Mouse (Mus musculus): ENCODE results near the gene Mei4. TPM values are rescaled to one million over a fixed set of nuclear protein-coding genes. Genes with fewer than 3 reads are reported as not detected.

Gene Mei4
- polyA plus RNA-seq, 1 experiment from 2014 or later, result 0.16 TPM

- Histone ChIP-seq H3K4me3 (ENCODE audit: control insufficient read depth in 1 of 2, insufficient read depth in 1 of 2, low read depth in 1 of 2, low read length in 2 of 2) (no peak overlapping the region), H3K27me3 (ENCODE audit: control insufficient read depth, insufficient read depth, low read length) (no peaks in the 10 kb centered on the region), H3K9ac (ENCODE audit: low read length) (no peak overlapping the region), H3K4me1 (ENCODE audit: control insufficient read depth in 2 of 2, insufficient read depth in 2 of 2, low read length in 2 of 2) (no peaks in the 10 kb centered on the region), H3K36me3 (ENCODE audit: control insufficient read depth, insufficient read depth, low read length) (no peaks in the 10 kb centered on the region), H3K27ac (replicated peaks in 1 of 2; ENCODE audit: control insufficient read depth in 1 of 2, insufficient read depth in 1 of 2, low read depth in 2 of 2, low read length in 2 of 2) (no peak overlapping the region), H3K9me3 (ENCODE audit: control insufficient read depth, low read length) (no peaks in the 10 kb centered on the region), H3K4me2 (ENCODE audit: low read length) (no peak overlapping the region)
- no peak for ATAC-seq (ENCODE audit: insufficient number of reproducible peaks, insufficient read depth, low FRiP score, low read depth)
- 83% methylated on average over 1 of the region's 1 CpGs for WGBS
These were observed 58.0 kb downstream of the Mei4 start for GRCm38 (mm10) chr9:81921456-81921855.

- Histone ChIP-seq H3K9me3 (ENCODE audit: control insufficient read depth, low read length) (no peaks in the 10 kb centered on the region), H3K4me1 (ENCODE audit: control insufficient read depth in 2 of 2, insufficient read depth in 2 of 2, low read length in 2 of 2) (no peaks in the 10 kb centered on the region), H3K4me2 (ENCODE audit: low read length) (no peak overlapping the region), H3K9ac (ENCODE audit: low read length) (no peak overlapping the region), H3K27ac (replicated peaks in 1 of 2; ENCODE audit: control insufficient read depth in 1 of 2, insufficient read depth in 1 of 2, low read depth in 2 of 2, low read length in 2 of 2) (no peak overlapping the region), H3K27me3 (ENCODE audit: control insufficient read depth, insufficient read depth, low read length) (no peaks in the 10 kb centered on the region), H3K36me3 (ENCODE audit: control insufficient read depth, insufficient read depth, low read length) (no peaks in the 10 kb centered on the region), H3K4me3 (ENCODE audit: control insufficient read depth in 1 of 2, insufficient read depth in 1 of 2, low read depth in 1 of 2, low read length in 2 of 2) (no peak overlapping the region)
- ATAC-seq (ENCODE audit: insufficient number of reproducible peaks, insufficient read depth, low FRiP score, low read depth), result no peak
These were observed 61.3 kb downstream of the Mei4 start for GRCm38 (mm10) chr9:81924744-81925143.

GRCm38 (mm10) chr9:81940533-81940932 lies 77.1 kb downstream of the Mei4 start:
- no peak overlapping the region for H3K27ac ChIP-seq (replicated peaks in 1 of 2; ENCODE audit: control insufficient read depth in 1 of 2, insufficient read depth in 1 of 2, low read depth in 2 of 2, low read length in 2 of 2)
- H3K9me3 ChIP-seq (ENCODE audit: control insufficient read depth, low read length), result no peaks in the 10 kb centered on the region
- no peak for ATAC-seq (ENCODE audit: insufficient number of reproducible peaks, insufficient read depth, low FRiP score, low read depth)
- H3K27me3 ChIP-seq (ENCODE audit: control insufficient read depth, insufficient read depth, low read length), result no peaks in the 10 kb centered on the region
- no peak overlapping the region for H3K4me2 ChIP-seq (ENCODE audit: low read length)
- H3K9ac ChIP-seq (ENCODE audit: low read length), result no peak overlapping the region
- no peaks in the 10 kb centered on the region for H3K36me3 ChIP-seq (ENCODE audit: control insufficient read depth, insufficient read depth, low read length)
- H3K4me3 ChIP-seq (ENCODE audit: control insufficient read depth in 1 of 2, insufficient read depth in 1 of 2, low read depth in 1 of 2, low read length in 2 of 2), result no peak overlapping the region
- WGBS, result 67% methylated on average over 4 of the region's 4 CpGs
- H3K4me1 ChIP-seq (ENCODE audit: control insufficient read depth in 2 of 2, insufficient read depth in 2 of 2, low read length in 2 of 2), result no peaks in the 10 kb centered on the region

- no peaks in the 10 kb centered on the region for H3K27me3 ChIP-seq (ENCODE audit: control insufficient read depth, insufficient read depth, low read length)
- no peaks in the 10 kb centered on the region for H3K9me3 ChIP-seq (ENCODE audit: control insufficient read depth, low read length)
- no peak for ATAC-seq (ENCODE audit: insufficient number of reproducible peaks, insufficient read depth, low FRiP score, low read depth)
- H3K9ac ChIP-seq (ENCODE audit: low read length), result no peak overlapping the region
- H3K4me3 ChIP-seq (ENCODE audit: control insufficient read depth in 1 of 2, insufficient read depth in 1 of 2, low read depth in 1 of 2, low read length in 2 of 2), result no peak overlapping the region
- H3K4me2 ChIP-seq (ENCODE audit: low read length), result no peak overlapping the region
- H3K36me3 ChIP-seq (ENCODE audit: control insufficient read depth, insufficient read depth, low read length), result no peaks in the 10 kb centered on the region
- 75% methylated on average over 6 of the region's 6 CpGs for WGBS
- no peaks in the 10 kb centered on the region for H3K4me1 ChIP-seq (ENCODE audit: control insufficient read depth in 2 of 2, insufficient read depth in 2 of 2, low read length in 2 of 2)
- H3K27ac ChIP-seq (replicated peaks in 1 of 2; ENCODE audit: control insufficient read depth in 1 of 2, insufficient read depth in 1 of 2, low read depth in 2 of 2, low read length in 2 of 2), result no peak overlapping the region
These were observed 82.2 kb downstream of the Mei4 start for GRCm38 (mm10) chr9:81945624-81946023.

- ATAC-seq (ENCODE audit: insufficient number of reproducible peaks, insufficient read depth, low FRiP score, low read depth), result no peak
- no peaks in the 10 kb centered on the region for H3K9me3 ChIP-seq (ENCODE audit: control insufficient read depth, low read length)
- no peaks in the 10 kb centered on the region for H3K27me3 ChIP-seq (ENCODE audit: control insufficient read depth, insufficient read depth, low read length)
- WGBS, result 60% methylated on average over 3 of the region's 3 CpGs
- no peak overlapping the region for H3K9ac ChIP-seq (ENCODE audit: low read length)
- H3K27ac ChIP-seq (replicated peaks in 1 of 2; ENCODE audit: control insufficient read depth in 1 of 2, insufficient read depth in 1 of 2, low read depth in 2 of 2, low read length in 2 of 2), result no peak overlapping the region
- H3K4me1 ChIP-seq (ENCODE audit: control insufficient read depth in 2 of 2, insufficient read depth in 2 of 2, low read length in 2 of 2), result no peaks in the 10 kb centered on the region
- no peak overlapping the region for H3K4me2 ChIP-seq (ENCODE audit: low read length)
- no peak overlapping the region for H3K4me3 ChIP-seq (ENCODE audit: control insufficient read depth in 1 of 2, insufficient read depth in 1 of 2, low read depth in 1 of 2, low read length in 2 of 2)
- no peaks in the 10 kb centered on the region for H3K36me3 ChIP-seq (ENCODE audit: control insufficient read depth, insufficient read depth, low read length)
These were observed 93.4 kb downstream of the Mei4 start for GRCm38 (mm10) chr9:81956858-81957257.

GRCm38 (mm10) chr9:81957842-81958241 lies 94.4 kb downstream of the Mei4 start:
- ATAC-seq (ENCODE audit: insufficient number of reproducible peaks, insufficient read depth, low FRiP score, low read depth), result no peak
- no peak overlapping the region for H3K9ac ChIP-seq (ENCODE audit: low read length)
- 68% methylated on average over 2 of the region's 2 CpGs for WGBS

GRCm38 (mm10) chr9:81966765-81967164 lies 103.3 kb downstream of the Mei4 start:
- H3K27me3 ChIP-seq (ENCODE audit: control insufficient read depth, insufficient read depth, low read length), result no peaks in the 10 kb centered on the region
- ATAC-seq (ENCODE audit: insufficient number of reproducible peaks, insufficient read depth, low FRiP score, low read depth), result no peak
- WGBS, result 67% methylated on average over 1 of the region's 1 CpGs
- no peak overlapping the region for H3K4me3 ChIP-seq (ENCODE audit: control insufficient read depth in 1 of 2, insufficient read depth in 1 of 2, low read depth in 1 of 2, low read length in 2 of 2)
- no peaks in the 10 kb centered on the region for H3K4me1 ChIP-seq (ENCODE audit: control insufficient read depth in 2 of 2, insufficient read depth in 2 of 2, low read length in 2 of 2)
- H3K36me3 ChIP-seq (ENCODE audit: control insufficient read depth, insufficient read depth, low read length), result no peaks in the 10 kb centered on the region
- no peaks in the 10 kb centered on the region for H3K9me3 ChIP-seq (ENCODE audit: control insufficient read depth, low read length)
- no peak overlapping the region for H3K9ac ChIP-seq (ENCODE audit: low read length)
- H3K4me2 ChIP-seq (ENCODE audit: low read length), result no peak overlapping the region
- H3K27ac ChIP-seq (replicated peaks in 1 of 2; ENCODE audit: control insufficient read depth in 1 of 2, insufficient read depth in 1 of 2, low read depth in 2 of 2, low read length in 2 of 2), result no peak overlapping the region

More at GRCm38 (mm10) chr9:81957842-81958241, 94.4 kb downstream of the Mei4 start:
- no peaks in the 10 kb centered on the region for H3K9me3 ChIP-seq (ENCODE audit: control insufficient read depth, low read length)
- no peaks in the 10 kb centered on the region for H3K27me3 ChIP-seq (ENCODE audit: control insufficient read depth, insufficient read depth, low read length)
- no peaks in the 10 kb centered on the region for H3K4me1 ChIP-seq (ENCODE audit: control insufficient read depth in 2 of 2, insufficient read depth in 2 of 2, low read length in 2 of 2)
- no peak overlapping the region for H3K4me2 ChIP-seq (ENCODE audit: low read length)
- no peak overlapping the region for H3K4me3 ChIP-seq (ENCODE audit: control insufficient read depth in 1 of 2, insufficient read depth in 1 of 2, low read depth in 1 of 2, low read length in 2 of 2)
- no peak overlapping the region for H3K27ac ChIP-seq (replicated peaks in 1 of 2; ENCODE audit: control insufficient read depth in 1 of 2, insufficient read depth in 1 of 2, low read depth in 2 of 2, low read length in 2 of 2)
- no peaks in the 10 kb centered on the region for H3K36me3 ChIP-seq (ENCODE audit: control insufficient read depth, insufficient read depth, low read length)

- 59% methylated on average over 2 of the region's 2 CpGs for WGBS
- H3K4me3 ChIP-seq (ENCODE audit: control insufficient read depth in 1 of 2, insufficient read depth in 1 of 2, low read depth in 1 of 2, low read length in 2 of 2), result no peak overlapping the region
- no peaks in the 10 kb centered on the region for H3K27me3 ChIP-seq (ENCODE audit: control insufficient read depth, insufficient read depth, low read length)
- no peaks in the 10 kb centered on the region for H3K36me3 ChIP-seq (ENCODE audit: control insufficient read depth, insufficient read depth, low read length)
- H3K27ac ChIP-seq (replicated peaks in 1 of 2; ENCODE audit: control insufficient read depth in 1 of 2, insufficient read depth in 1 of 2, low read depth in 2 of 2, low read length in 2 of 2), result no peak overlapping the region
- no peaks in the 10 kb centered on the region for H3K4me1 ChIP-seq (ENCODE audit: control insufficient read depth in 2 of 2, insufficient read depth in 2 of 2, low read length in 2 of 2)
- no peaks in the 10 kb centered on the region for H3K9me3 ChIP-seq (ENCODE audit: control insufficient read depth, low read length)
- no peak for ATAC-seq (ENCODE audit: insufficient number of reproducible peaks, insufficient read depth, low FRiP score, low read depth)
- H3K4me2 ChIP-seq (ENCODE audit: low read length), result no peak overlapping the region
- no peak overlapping the region for H3K9ac ChIP-seq (ENCODE audit: low read length)
These were observed 105.5 kb downstream of the Mei4 start for GRCm38 (mm10) chr9:81968935-81969334.
